Mouse (Mus musculus): ENCODE data around the gene Myo5c. TPM values are rescaled to one million over a fixed set of nuclear protein-coding genes. Genes with fewer than 3 reads are reported as not detected.

The Myo5c gene
- polyA plus RNA-seq, 1 experiment = 8.4 TPM

DNA sequence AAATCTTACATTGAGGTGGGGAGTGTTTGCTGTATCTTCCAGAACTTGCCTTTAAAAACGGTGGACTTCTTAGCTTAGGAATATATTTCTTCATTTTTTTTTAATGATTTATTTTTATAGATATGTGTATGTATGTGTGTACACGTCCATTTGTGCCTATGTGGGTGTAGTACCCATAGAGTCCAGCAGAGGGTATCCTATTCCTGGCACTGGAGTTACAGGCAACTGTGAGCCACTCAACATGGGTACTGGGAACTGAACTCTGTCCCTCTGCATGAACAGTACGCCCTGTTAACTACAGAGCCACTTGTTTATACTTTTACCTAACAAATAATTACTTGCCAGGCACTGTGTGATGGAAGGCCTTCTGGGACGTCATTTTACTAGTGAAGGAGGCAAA is 27.8 kb downstream of the Myo5c start:
- WGBS = 96% methylated on average over 4 of the region's 4 CpGs
- Histone ChIP-seq H3K27ac (ENCODE audit: control insufficient read depth, insufficient read depth, low read length) (no peak overlapping the region), H3K4me1 (replicated peaks; ENCODE audit: control insufficient read depth, insufficient read depth, low read length) (peaks cover 18% of the 10 kb centered on the region), H3K4me3 (ENCODE audit: control insufficient read depth, insufficient read depth, low read length) (no peak overlapping the region), H3K36me3 (ENCODE audit: control insufficient read depth, insufficient read depth, low read length) (no peaks in the 10 kb centered on the region), H3K27me3 (ENCODE audit: control insufficient read depth, insufficient read depth, low read length) (no peaks in the 10 kb centered on the region)
- TF ChIP-seq CTCF (IDR thresholded peaks at IDR 0.05; ENCODE audit: borderline replicate concordance, control insufficient read depth, extremely low read depth, insufficient read depth, low read length, poor library complexity) (no peak), POLR2A (IDR thresholded peaks at IDR 0.05; ENCODE audit: control insufficient read depth, extremely low read depth, insufficient read depth, low read length, poor library complexity) (no peak)
- DNase-seq = no peak

DNA sequence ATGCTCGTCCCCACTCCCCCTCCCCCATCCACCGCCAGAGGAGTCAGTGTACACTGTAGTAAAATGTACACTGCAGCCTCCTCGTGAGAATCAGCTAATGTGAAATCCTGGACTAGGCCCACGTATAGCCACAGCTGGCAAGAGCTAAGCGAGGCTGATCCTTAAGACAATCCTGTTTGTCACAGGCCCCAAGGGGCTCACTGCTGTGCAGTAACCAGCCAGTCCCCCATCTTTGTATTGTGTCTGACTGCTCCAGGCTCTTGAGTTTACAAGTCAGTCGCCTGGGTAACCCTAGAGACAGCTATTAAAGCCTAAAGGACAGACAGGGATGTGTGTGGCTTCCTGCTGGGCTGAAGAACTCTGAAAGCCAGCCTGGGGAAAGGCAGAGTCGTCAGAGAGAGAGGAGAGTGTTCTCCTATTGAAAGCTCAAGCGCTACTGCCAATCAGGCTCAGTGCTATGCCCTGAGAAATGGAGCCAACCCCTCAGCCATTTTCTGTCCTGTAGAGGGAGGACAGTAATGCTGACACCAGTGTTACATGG is 29.6 kb downstream of the Myo5c start:
- peaks cover 8% of the 10 kb centered on the region for H3K4me1 ChIP-seq (replicated peaks; ENCODE audit: control insufficient read depth, insufficient read depth, low read length)

DNA sequence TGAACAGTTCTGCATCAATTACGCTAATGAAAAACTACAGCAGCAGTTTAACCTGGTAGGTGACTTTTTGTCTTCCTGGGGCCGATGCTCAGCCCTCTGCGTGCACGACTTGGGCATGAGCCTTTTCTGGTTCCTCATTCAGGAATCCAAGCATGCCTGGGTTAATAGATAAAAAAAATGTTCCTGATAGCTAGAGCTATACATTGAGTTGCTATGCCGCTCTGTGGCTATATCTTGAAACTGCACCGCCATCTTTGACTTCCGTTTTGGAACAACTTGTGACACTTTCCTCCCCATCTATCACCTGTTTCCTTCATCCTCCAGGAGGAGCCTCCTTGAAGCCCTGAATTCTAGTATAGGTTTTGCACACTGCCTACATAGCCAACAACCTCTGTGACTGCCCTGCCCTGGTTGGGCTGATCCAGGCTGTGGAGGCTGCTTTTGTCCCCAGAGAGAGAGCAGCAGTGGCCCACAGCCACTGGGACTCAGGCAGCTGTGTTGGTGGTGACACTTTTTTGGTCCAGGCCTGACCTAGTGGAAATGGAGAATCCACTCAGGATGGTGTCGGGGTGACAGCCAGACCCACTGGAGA is 30.5 kb downstream of the Myo5c start:
- H3K27ac ChIP-seq (ENCODE audit: control insufficient read depth, insufficient read depth, low read length) = no peak overlapping the region
- DNase-seq = peak; percentile 36
- H3K4me1 ChIP-seq (replicated peaks; ENCODE audit: control insufficient read depth, insufficient read depth, low read length) = peaks cover 8% of the 10 kb centered on the region
- H3K4me3 ChIP-seq (ENCODE audit: control insufficient read depth, insufficient read depth, low read length) = peak overlapping the region; percentile 42
- TF ChIP-seq POLR2A (IDR thresholded peaks at IDR 0.05; ENCODE audit: control insufficient read depth, extremely low read depth, insufficient read depth, low read length, poor library complexity) (no peak), CTCF (IDR thresholded peaks at IDR 0.05; ENCODE audit: borderline replicate concordance, control insufficient read depth, extremely low read depth, insufficient read depth, low read length, poor library complexity) (0 out of 2 replicates have a peak, but pooled peaks have one; percentile 24)
- no peaks in the 10 kb centered on the region for H3K27me3 ChIP-seq (ENCODE audit: control insufficient read depth, insufficient read depth, low read length)
- no peaks in the 10 kb centered on the region for H3K36me3 ChIP-seq (ENCODE audit: control insufficient read depth, insufficient read depth, low read length)
- WGBS = 12% methylated on average over 8 of the region's 8 CpGs

More for the DNA sequence above, 29.6 kb downstream of the Myo5c start:
- Histone ChIP-seq H3K36me3 (ENCODE audit: control insufficient read depth, insufficient read depth, low read length) (no peaks in the 10 kb centered on the region), H3K27me3 (ENCODE audit: control insufficient read depth, insufficient read depth, low read length) (no peaks in the 10 kb centered on the region), H3K27ac (ENCODE audit: control insufficient read depth, insufficient read depth, low read length) (no peak overlapping the region), H3K4me3 (ENCODE audit: control insufficient read depth, insufficient read depth, low read length) (no peak overlapping the region)
- TF ChIP-seq POLR2A (IDR thresholded peaks at IDR 0.05; ENCODE audit: control insufficient read depth, extremely low read depth, insufficient read depth, low read length, poor library complexity) = no peak
- TF ChIP-seq CTCF (IDR thresholded peaks at IDR 0.05; ENCODE audit: borderline replicate concordance, control insufficient read depth, extremely low read depth, insufficient read depth, low read length, poor library complexity) = no peak
- 62% methylated on average over 8 of the region's 8 CpGs for WGBS
- no peak for DNase-seq

DNA sequence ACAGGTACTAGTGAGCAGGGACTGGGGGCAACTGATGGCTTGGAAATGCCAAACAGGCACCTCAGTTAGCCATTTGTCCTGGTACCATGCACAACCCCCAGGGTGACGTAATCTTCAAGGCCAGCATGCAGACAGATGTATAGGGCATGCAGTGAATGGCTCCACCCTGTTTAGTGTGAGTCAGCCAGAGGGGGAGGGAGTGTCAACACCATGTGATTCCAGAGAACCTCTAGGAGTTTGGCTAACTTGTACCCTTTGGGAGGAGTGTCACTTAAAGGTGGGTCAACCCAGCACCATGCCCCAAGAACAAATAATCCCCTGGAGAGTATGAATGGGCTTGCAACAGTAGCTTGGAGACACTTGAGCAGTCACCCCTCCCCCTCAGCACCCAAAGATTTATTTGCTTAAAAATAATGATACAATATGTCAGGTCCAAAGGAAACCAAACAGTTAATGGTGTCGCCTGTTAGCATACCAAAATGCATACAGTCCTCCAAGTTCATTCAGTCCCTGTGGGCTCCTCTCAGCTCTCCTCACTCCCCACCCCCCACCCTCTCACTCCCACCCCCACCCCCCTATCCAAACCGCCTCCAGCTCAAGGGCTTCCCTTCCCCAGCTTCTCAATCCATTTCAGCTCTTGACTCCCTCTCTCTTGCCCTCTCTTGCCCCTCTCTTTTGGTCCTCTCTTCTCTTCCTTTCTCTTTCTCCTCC is 32.3 kb downstream of the Myo5c start:
- 84% methylated on average over 3 of the region's 3 CpGs for WGBS
- H3K36me3 ChIP-seq (ENCODE audit: control insufficient read depth, insufficient read depth, low read length) = no peaks in the 10 kb centered on the region
- no peak for DNase-seq
- H3K27me3 ChIP-seq (ENCODE audit: control insufficient read depth, insufficient read depth, low read length) = no peaks in the 10 kb centered on the region
- TF ChIP-seq POLR2A (IDR thresholded peaks at IDR 0.05; ENCODE audit: control insufficient read depth, extremely low read depth, insufficient read depth, low read length, poor library complexity) (no peak), CTCF (IDR thresholded peaks at IDR 0.05; ENCODE audit: borderline replicate concordance, control insufficient read depth, extremely low read depth, insufficient read depth, low read length, poor library complexity) (no peak)
- H3K27ac ChIP-seq (ENCODE audit: control insufficient read depth, insufficient read depth, low read length) = no peak overlapping the region
- H3K4me3 ChIP-seq (ENCODE audit: control insufficient read depth, insufficient read depth, low read length) = no peak overlapping the region
- H3K4me1 ChIP-seq (replicated peaks; ENCODE audit: control insufficient read depth, insufficient read depth, low read length) = peaks cover 8% of the 10 kb centered on the region

GRCm38 (mm10) chr9:75267147-75267546 is 35.3 kb downstream of the Myo5c start:
- Histone ChIP-seq H3K36me3 (ENCODE audit: control insufficient read depth, insufficient read depth, low read length) (no peaks in the 10 kb centered on the region), H3K4me1 (replicated peaks; ENCODE audit: control insufficient read depth, insufficient read depth, low read length) (peaks cover 2% of the 10 kb centered on the region; the same call in 1 of the 2 replicates), H3K4me3 (ENCODE audit: control insufficient read depth, insufficient read depth, low read length) (no peak overlapping the region), H3K27ac (ENCODE audit: control insufficient read depth, insufficient read depth, low read length) (no peak overlapping the region), H3K27me3 (ENCODE audit: control insufficient read depth, insufficient read depth, low read length) (no peaks in the 10 kb centered on the region)
- DNase-seq = no peak
- WGBS = 97% methylated on average over 6 of the region's 6 CpGs
- no peak for TF ChIP-seq POLR2A (IDR thresholded peaks at IDR 0.05; ENCODE audit: control insufficient read depth, extremely low read depth, insufficient read depth, low read length, poor library complexity)
- no peak for TF ChIP-seq CTCF (IDR thresholded peaks at IDR 0.05; ENCODE audit: borderline replicate concordance, control insufficient read depth, extremely low read depth, insufficient read depth, low read length, poor library complexity)

DNA sequence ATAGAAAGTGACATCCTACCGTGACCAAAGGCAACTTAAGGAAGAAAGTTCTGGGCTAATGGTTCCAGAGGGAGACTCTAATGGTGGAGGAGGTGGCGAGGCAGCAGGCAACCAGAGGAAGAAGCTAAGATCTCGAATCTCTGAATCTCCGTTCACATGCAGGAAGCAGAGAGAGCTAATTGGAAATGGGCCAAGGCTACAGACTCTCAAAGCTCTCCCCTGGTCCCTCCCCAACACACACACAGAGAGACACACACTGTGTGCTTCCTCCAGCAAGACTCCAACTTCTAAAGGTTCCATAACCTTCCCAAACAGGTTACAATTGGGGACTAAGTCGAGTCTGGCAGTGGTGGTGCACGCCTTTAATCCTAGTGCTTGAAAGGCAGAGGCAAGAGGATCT is 38.6 kb downstream of the Myo5c start:
- H3K4me3 ChIP-seq (ENCODE audit: control insufficient read depth, insufficient read depth, low read length) = no peak overlapping the region
- no peak for DNase-seq
- 55% methylated on average over 6 of the region's 6 CpGs for WGBS
- H3K4me1 ChIP-seq (replicated peaks; ENCODE audit: control insufficient read depth, insufficient read depth, low read length) = no peaks in the 10 kb centered on the region
- no peaks in the 10 kb centered on the region for H3K36me3 ChIP-seq (ENCODE audit: control insufficient read depth, insufficient read depth, low read length)
- H3K27ac ChIP-seq (ENCODE audit: control insufficient read depth, insufficient read depth, low read length) = no peak overlapping the region
- no peaks in the 10 kb centered on the region for H3K27me3 ChIP-seq (ENCODE audit: control insufficient read depth, insufficient read depth, low read length)
- TF ChIP-seq POLR2A (IDR thresholded peaks at IDR 0.05; ENCODE audit: control insufficient read depth, extremely low read depth, insufficient read depth, low read length, poor library complexity) (no peak), CTCF (IDR thresholded peaks at IDR 0.05; ENCODE audit: borderline replicate concordance, control insufficient read depth, extremely low read depth, insufficient read depth, low read length, poor library complexity) (no peak)

All from thymus, adult 2 months (tissue).